Mouse (Mus musculus) hindbrain, embryonic 14.5 days (tissue): ENCODE data around the gene Dmwd. TPM values are rescaled to one million over a fixed set of nuclear protein-coding genes. Genes with fewer than 3 reads are reported as not detected.

Experiments
- ATAC-seq: fragments of 200-750 bp; cut with Nextera tagmentation; 2 replicates; pipeline ENCODE4 v1.8.0; 2017; ENCODE audit warnings: moderate number of reproducible peaks, mild to moderate bottlenecking, moderate TSS enrichment, moderate library complexity; ENCODE audit not compliant: low FRiP score
- DNase-seq: peaks from one replicate; pipeline ENCODE4 v3.0.0-alpha.2; 2015; ENCODE audit warnings: low spot score
- H3K27ac ChIP-seq: fragments of 300-500 bp; sonication (generic); 2 replicates; pipeline ENCODE4 v1.5.1; 2014; ENCODE audit warnings: mild to moderate bottlenecking, moderate library complexity
- H3K27me3 ChIP-seq: fragments of 300-500 bp; sonication (generic); 2 replicates; pipeline ENCODE4 v1.6.1; 2014; ENCODE audit warnings: mild to moderate bottlenecking, low read length, mixed read lengths; ENCODE audit not compliant: control insufficient read depth, insufficient read depth
- H3K36me3 ChIP-seq: fragments of 300-500 bp; sonication (generic); replicated peaks from 2 replicates; pipeline ENCODE4 v1.6.1; 2014; ENCODE audit not compliant: control insufficient read depth, insufficient read depth
- H3K4me1 ChIP-seq: fragments of 300-500 bp; sonication (generic); replicated peaks from 2 replicates; pipeline ENCODE4 v1.6.1; 2014; ENCODE audit warnings: antibody characterized with exemption, low read length, mixed read lengths; ENCODE audit not compliant: control insufficient read depth, insufficient read depth
- H3K4me2 ChIP-seq: fragments of 300-500 bp; sonication (generic); replicated peaks from 2 replicates; pipeline ENCODE4 v1.6.1; 2014; ENCODE audit warnings: mild to moderate bottlenecking, moderate library complexity
- H3K4me3 ChIP-seq: fragments of 300-500 bp; sonication (generic); replicated peaks from 2 replicates; pipeline ENCODE4 v1.5.1; 2014; ENCODE audit warnings: mild to moderate bottlenecking, low read length
- H3K9ac ChIP-seq: fragments of 300-500 bp; sonication (generic); 2 replicates; pipeline ENCODE4 v1.6.1; 2014
- H3K9me3 ChIP-seq: fragments of 300-500 bp; sonication (generic); 2 replicates; pipeline ENCODE4 v1.6.1; 2016; ENCODE audit warnings: low read length; ENCODE audit not compliant: control insufficient read depth
- WGBS: fragments of 180-500 bp; shearing (Covaris S2); extraction: QIAGEN DNeasy Blood & Tissue Kit; methylation state at CpG from one replicate; pipeline ENCODE4 v1.1.7; 2014; 5-methylcytosine and 5-hydroxymethylcytosine counted together
- polyA plus RNA-seq: library from polyadenylated mRNA; unstranded; fragments of >200 nt; fragmentation: Nextera tagmentation; extraction: Ambion mirVana; gene quantifications from 2 replicates; pipeline ENCODE4 v1.2.1, GENCODE M21; 2014

Dmwd gene
- polyA plus RNA-seq, 1 experiment from 2014 or later: 32.0 TPM

GRCm38 (mm10) chr7:19088813-19089212 is 12.8 kb downstream of the Dmwd start:
- H3K9me3 ChIP-seq: no peaks in the 10 kb centered on the region
- no peak overlapping the region for H3K9ac ChIP-seq
- H3K27me3 ChIP-seq: peaks cover 16% of the 10 kb centered on the region
- H3K36me3 ChIP-seq: peaks cover 59% of the 10 kb centered on the region
- H3K4me3 ChIP-seq: no peak overlapping the region
- peaks cover 16% of the 10 kb centered on the region; the same call in 1 of the 2 replicates for H3K4me1 ChIP-seq
- DNase-seq: peak; percentile 59
- WGBS: 41% methylated on average over 10 of the region's 10 CpGs
- H3K4me2 ChIP-seq: no peak overlapping the region
- no peak for ATAC-seq
- no peak overlapping the region for H3K27ac ChIP-seq

DNA sequence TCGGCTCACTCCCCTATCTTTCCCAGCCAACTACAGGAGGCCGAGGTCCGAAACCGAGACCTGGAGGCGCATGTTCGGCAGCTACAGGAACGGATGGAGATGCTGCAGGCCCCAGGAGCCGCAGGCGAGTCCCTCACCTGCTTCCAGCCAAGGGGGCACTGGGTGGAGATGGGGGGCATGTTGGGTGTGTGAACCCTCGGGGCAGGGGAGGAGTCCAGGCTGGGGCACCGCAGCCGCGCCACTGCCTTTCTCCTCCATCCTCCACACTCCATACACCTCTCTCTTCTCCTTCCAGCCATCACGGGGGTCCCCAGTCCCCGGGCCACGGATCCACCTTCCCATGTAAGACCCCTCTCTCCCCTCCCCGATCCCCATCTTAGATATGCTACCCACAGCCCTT is 15.9 kb downstream of the Dmwd start:
- H3K4me2 ChIP-seq: no peak overlapping the region
- no peak for ATAC-seq
- peaks cover 30% of the 10 kb centered on the region for H3K27me3 ChIP-seq
- H3K9ac ChIP-seq: no peak overlapping the region
- no peak for DNase-seq
- H3K4me3 ChIP-seq: no peak overlapping the region
- peaks cover 52% of the 10 kb centered on the region for H3K36me3 ChIP-seq
- no peaks in the 10 kb centered on the region for H3K9me3 ChIP-seq
- WGBS: 38% methylated on average over 17 of the region's 17 CpGs
- no peak overlapping the region for H3K27ac ChIP-seq
- H3K4me1 ChIP-seq: peaks cover 28% of the 10 kb centered on the region; the same call in 1 of the 2 replicates

- Histone ChIP-seq H3K27ac (0 out of 2 replicates have a peak overlapping the region, but pooled peaks have one; percentile 9), H3K4me2 (peak overlapping the region; percentile 94), H3K4me3 (peak overlapping the region; percentile 52; the same call in 1 of the 2 replicates), H3K27me3 (peaks cover 30% of the 10 kb centered on the region), H3K9ac (peak overlapping the region; percentile 16; the same call in 1 of the 2 replicates), H3K4me1 (peaks cover 28% of the 10 kb centered on the region; the same call in 1 of the 2 replicates), H3K9me3 (no peaks in the 10 kb centered on the region), H3K36me3 (peaks cover 46% of the 10 kb centered on the region)
- ATAC-seq: peak; percentile 44
- 4% methylated on average over 38 of the region's 38 CpGs for WGBS
- peak; percentile 44 for DNase-seq
These were observed 16.6 kb downstream of the Dmwd start for GRCm38 (mm10) chr7:19092381-19093173.

GRCm38 (mm10) chr7:19093174-19093521 is 17.1 kb downstream of the Dmwd start:
- 3% methylated on average over 15 of the region's 15 CpGs for WGBS
- H3K4me1 ChIP-seq: peaks cover 28% of the 10 kb centered on the region; the same call in 1 of the 2 replicates

DNA sequence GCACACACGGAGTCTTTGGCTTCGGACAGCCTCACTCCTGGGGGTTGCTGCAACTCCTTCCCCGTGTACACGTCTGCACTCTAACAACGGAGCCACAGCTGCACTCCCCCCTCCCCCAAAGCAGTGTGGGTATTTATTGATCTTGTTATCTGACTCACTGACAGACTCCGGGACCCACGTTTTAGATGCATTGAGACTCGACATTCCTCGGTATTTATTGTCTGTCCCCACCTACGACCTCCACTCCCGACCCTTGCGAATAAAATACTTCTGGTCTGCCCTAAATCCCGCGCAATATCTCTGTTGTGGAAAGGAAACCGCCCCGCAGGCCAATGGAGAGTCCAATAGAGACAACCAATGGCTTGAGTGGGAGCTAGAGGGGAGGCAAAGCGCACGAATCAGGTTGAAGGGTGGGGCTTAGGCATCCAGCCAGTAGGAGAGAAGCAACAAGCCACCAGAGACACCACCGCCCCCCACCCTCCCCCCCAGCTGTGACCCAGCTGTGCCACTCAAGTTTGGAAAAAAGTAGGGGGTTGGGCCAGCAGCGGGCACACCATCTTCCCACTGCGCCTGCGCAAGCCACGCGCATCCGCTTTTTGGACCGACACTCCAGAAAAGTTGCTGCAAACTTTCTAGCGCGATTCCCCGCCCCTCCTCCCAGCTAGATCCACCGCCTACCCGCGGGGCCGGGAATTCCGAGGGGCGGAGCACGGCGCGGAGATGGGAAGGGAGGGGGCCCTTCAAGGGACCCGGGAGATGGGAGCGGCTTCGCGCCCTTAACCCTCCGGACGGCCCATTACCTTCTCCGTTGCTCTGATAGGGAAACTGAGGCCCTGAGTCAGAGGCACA is 17.7 kb downstream of the Dmwd start:
- Histone ChIP-seq H3K27me3 (peaks cover 30% of the 10 kb centered on the region), H3K4me3 (peak overlapping the region; percentile 52), H3K4me2 (peak overlapping the region; percentile 94), H3K4me1 (peaks cover 28% of the 10 kb centered on the region; the same call in 1 of the 2 replicates), H3K9me3 (no peaks in the 10 kb centered on the region), H3K27ac (peak overlapping the region; percentile 70), H3K36me3 (peaks cover 34% of the 10 kb centered on the region), H3K9ac (peak overlapping the region; percentile 63; the same call in 1 of the 2 replicates)
- under 1% methylated on average over 45 of the region's 45 CpGs for WGBS
- DNase-seq: peak; percentile 91
- ATAC-seq: peak; percentile 72

More at GRCm38 (mm10) chr7:19093174-19093521, 17.1 kb downstream of the Dmwd start:
- Histone ChIP-seq H3K27me3 (peaks cover 30% of the 10 kb centered on the region), H3K36me3 (peaks cover 40% of the 10 kb centered on the region), H3K4me2 (peak overlapping the region; percentile 94), H3K9ac (peak overlapping the region; percentile 16; the same call in 1 of the 2 replicates), H3K9me3 (no peaks in the 10 kb centered on the region), H3K4me3 (peak overlapping the region; percentile 52), H3K27ac (no peak overlapping the region)
- DNase-seq (peak; percentile 52), ATAC-seq (0 out of 2 replicates have a peak, but pooled peaks have one; percentile 15)

- Histone ChIP-seq H3K27me3 (peaks cover 30% of the 10 kb centered on the region), H3K9ac (peak within 1 kb of the TSS; percentile 63), H3K4me2 (peak within 1 kb of the TSS; percentile 94), H3K4me1 (peaks cover 28% of the 10 kb centered on the region; the same call in 1 of the 2 replicates), H3K36me3 (peaks cover 29% of the 10 kb centered on the region), H3K9me3 (no peaks in the 10 kb centered on the region), H3K27ac (peak within 1 kb of the TSS; percentile 70), H3K4me3 (peak within 1 kb of the TSS; percentile 52)
- WGBS: 2% methylated on average over 27 of the region's 36 CpGs
- ATAC-seq: no peak
- no peak for DNase-seq
These were observed 18.4 kb downstream of the Dmwd start, which contains the start of gene Six5 for GRCm38 (mm10) chr7:19094471-19094825. TSS of gene Six5 (plus strand) at chr7:19094594.

DNA sequence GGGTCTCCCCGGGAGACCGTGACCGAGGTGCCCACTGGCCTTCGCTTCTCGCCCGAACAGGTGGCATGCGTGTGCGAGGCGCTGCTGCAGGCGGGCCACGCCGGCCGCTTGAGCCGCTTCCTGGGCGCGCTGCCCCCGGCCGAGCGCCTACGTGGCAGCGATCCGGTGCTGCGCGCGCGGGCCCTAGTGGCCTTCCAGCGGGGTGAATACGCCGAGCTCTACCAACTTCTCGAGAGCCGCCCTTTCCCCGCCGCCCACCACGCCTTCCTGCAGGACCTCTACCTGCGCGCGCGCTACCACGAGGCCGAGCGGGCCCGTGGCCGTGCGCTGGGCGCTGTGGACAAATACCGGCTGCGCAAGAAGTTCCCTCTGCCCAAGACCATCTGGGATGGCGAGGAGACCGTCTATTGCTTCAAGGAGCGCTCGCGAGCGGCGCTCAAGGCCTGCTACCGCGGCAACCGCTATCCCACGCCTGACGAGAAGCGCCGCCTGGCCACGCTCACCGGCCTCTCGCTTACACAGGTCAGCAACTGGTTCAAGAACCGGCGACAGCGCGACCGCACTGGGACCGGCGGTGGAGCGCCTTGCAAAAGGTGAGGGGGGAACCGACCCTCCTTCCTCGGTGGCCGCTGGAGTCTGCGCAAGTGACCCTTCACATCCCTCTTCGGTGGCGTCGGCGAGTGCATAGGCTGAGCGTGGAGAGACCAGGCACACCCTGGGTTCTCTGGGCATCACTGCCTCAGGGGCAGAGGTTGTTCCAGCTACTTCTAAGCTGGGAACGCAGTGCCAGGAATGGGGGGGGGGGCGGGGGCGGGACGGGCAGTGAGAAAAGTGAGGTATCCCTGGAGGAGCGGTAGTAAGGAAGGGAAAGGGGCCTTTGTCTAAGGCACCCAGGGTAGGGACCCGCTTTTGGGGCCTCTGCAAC is 19.1 kb downstream of the Dmwd start:
- Histone ChIP-seq H3K27me3 (peaks cover 30% of the 10 kb centered on the region), H3K9me3 (no peaks in the 10 kb centered on the region), H3K4me2 (peak overlapping the region; percentile 94), H3K9ac (peak overlapping the region; percentile 63), H3K4me1 (peaks cover 28% of the 10 kb centered on the region; the same call in 1 of the 2 replicates), H3K36me3 (peaks cover 23% of the 10 kb centered on the region), H3K4me3 (peak overlapping the region; percentile 52), H3K27ac (peak overlapping the region; percentile 70)
- ATAC-seq: peak; percentile 1; the same call in 1 of the 2 replicates
- DNase-seq: no peak
- under 1% methylated on average over 86 of the region's 87 CpGs for WGBS

- WGBS: under 1% methylated on average over 19 of the region's 19 CpGs
- Histone ChIP-seq H3K9ac (peak overlapping the region; percentile 63), H3K4me2 (peak overlapping the region; percentile 94), H3K4me3 (peak overlapping the region; percentile 52), H3K27me3 (peaks cover 30% of the 10 kb centered on the region), H3K27ac (no peak overlapping the region), H3K4me1 (peaks cover 28% of the 10 kb centered on the region; the same call in 1 of the 2 replicates), H3K9me3 (no peaks in the 10 kb centered on the region), H3K36me3 (peaks cover 17% of the 10 kb centered on the region)
- DNase-seq (no peak), ATAC-seq (no peak)
These were observed 19.7 kb downstream of the Dmwd start for GRCm38 (mm10) chr7:19095751-19096110.
